Mouse (Mus musculus) cerebellum, postnatal 10 days (tissue): ENCODE data around the gene Gm20823.
"Not testable (repeated sequence)": the region's sequence is repeated elsewhere in the genome, so short reads cannot be mapped to it uniquely, and the experiment has no call there.

Experiments
- DNase-seq, 2 experiments: peaks; one replicate each; pipeline ENCODE4 v3.0.0; 2021; ENCODE audit warnings: mixed read lengths in 2 of 2

Gm20823 gene

GRCm38 (mm10) chrY:62464745-62465144, at the start of gene Gm20823:
Gm20823 (minus strand) TSS chrY:62464845.
- DNase-seq: not testable (repeated sequence)
